Comparison of ENCODE assay signal across 8 mouse cellular contexts in genomic region chr13:54469012-54469354, GRCm38 (mm10). TPM values are rescaled to one million over a fixed set of nuclear protein-coding genes. Genes with fewer than 3 reads are reported as not detected.
DNase-seq lines count a peak whose midpoint lies in the region; ATAC-seq and TF ChIP-seq lines count a peak whose summit lies in the region.

No protein-coding gene starts in this region.

- no peak for TF ChIP-seq CTCF in ES-Bruce4 (IDR thresholded peaks at IDR 0.05; ENCODE audit: low read depth, low read length)

- no peak for TF ChIP-seq POLR2A in ES-Bruce4 (IDR thresholded peaks at IDR 0.05; ENCODE audit: insufficient read depth, low read length)

- peak; percentile 63; the same call in 1 of the 2 replicates for ATAC-seq in heart, embryonic 12.5 days (ENCODE audit: insufficient number of reproducible peaks, low FRiP score)
- peak; percentile 72 for ATAC-seq in forebrain, embryonic 15.5 days (replicated peaks)
- peak; percentile 60 for ATAC-seq in liver, embryonic 16.5 days (ENCODE audit: low read depth)

- H3K9ac ChIP-seq in heart, embryonic 12.5 days, result no peak overlapping the region
- 0 out of 2 replicates have a peak overlapping the region, but pooled peaks have one; percentile 10 for H3K9ac ChIP-seq in ES-Bruce4 (ENCODE audit: low read depth, poor library complexity, severe bottlenecking)
- H3K9ac ChIP-seq in forebrain, embryonic 15.5 days (replicated peaks), result no peak overlapping the region
- peak overlapping the region; percentile 85 for H3K9ac ChIP-seq in liver, embryonic 16.5 days (ENCODE audit: low read depth, low read length)

- H3K9me3 ChIP-seq in heart, embryonic 12.5 days (replicated peaks), result peaks cover 7% of the 10 kb centered on the region
- peaks cover 11% of the 10 kb centered on the region; the same call in 1 of the 2 replicates for H3K9me3 ChIP-seq in ES-Bruce4 (replicated peaks; ENCODE audit: control insufficient read depth, insufficient read depth, low read length, poor library complexity, severe bottlenecking)
- H3K9me3 ChIP-seq in forebrain, embryonic 15.5 days, result no peaks in the 10 kb centered on the region
- no peaks in the 10 kb centered on the region for H3K9me3 ChIP-seq in liver, embryonic 16.5 days (replicated peaks; ENCODE audit: control insufficient read depth, low read length)

- H3K4me3 ChIP-seq in heart, embryonic 12.5 days, result peak overlapping the region; percentile 71
- peak overlapping the region; percentile 51 for H3K4me3 ChIP-seq in ES-Bruce4 (ENCODE audit: low read depth, low read length)
- H3K4me3 ChIP-seq in forebrain, embryonic 15.5 days, result peak overlapping the region; percentile 84
- peak overlapping the region; percentile 76 for H3K4me3 ChIP-seq in liver, embryonic 16.5 days (ENCODE audit: low read depth, low read length)

- peaks cover 3% of the 10 kb centered on the region; the same call in 1 of the 2 replicates for H3K27me3 ChIP-seq in heart, embryonic 12.5 days (replicated peaks)
- no peaks in the 10 kb centered on the region for H3K27me3 ChIP-seq in ES-Bruce4 (ENCODE audit: control insufficient read depth, insufficient read depth, low read length, poor library complexity, severe bottlenecking)
- no peaks in the 10 kb centered on the region for H3K27me3 ChIP-seq in forebrain, embryonic 15.5 days
- no peaks in the 10 kb centered on the region for H3K27me3 ChIP-seq in liver, embryonic 16.5 days (ENCODE audit: control insufficient read depth, insufficient read depth, low read depth, low read length)

- WGBS in heart, embryonic 12.5 days, result 11% methylated on average over 4 of the region's 4 CpGs
- 24% methylated on average over 4 of the region's 4 CpGs for WGBS in forebrain, embryonic 15.5 days
- WGBS in liver, embryonic 16.5 days (ENCODE audit: insufficient replicate concordance), result 11% methylated on average over 4 of the region's 4 CpGs

- intact Hi-C loops in heart, postnatal 10 days (cut with DNase I), result loop anchor here (5.0 kb wide), 2 partner anchors 93 to 153 kb away; partner anchors contain the start of gene Faf2

- peaks cover 9% of the 10 kb centered on the region for H3K4me1 ChIP-seq in heart, embryonic 12.5 days (replicated peaks)
- H3K4me1 ChIP-seq in ES-Bruce4 (ENCODE audit: control insufficient read depth, insufficient read depth, low read length), result peaks cover 2% of the 10 kb centered on the region
- peaks cover 14% of the 10 kb centered on the region for H3K4me1 ChIP-seq in forebrain, embryonic 15.5 days
- peaks cover 11% of the 10 kb centered on the region for H3K4me1 ChIP-seq in liver, embryonic 16.5 days (ENCODE audit: control insufficient read depth, low read depth, low read length)

- TF ChIP-seq EP300 in ES-Bruce4 (IDR thresholded peaks at IDR 0.05; ENCODE audit: insufficient read depth, low read depth, low read length), result no peak

- H3K27ac ChIP-seq in heart, embryonic 12.5 days (ENCODE audit: poor library complexity, severe bottlenecking), result no peak overlapping the region
- no peak overlapping the region for H3K27ac ChIP-seq in ES-Bruce4 (ENCODE audit: insufficient read depth, low read length)
- no peak overlapping the region for H3K27ac ChIP-seq in forebrain, embryonic 15.5 days (replicated peaks)
- H3K27ac ChIP-seq in liver, embryonic 16.5 days (ENCODE audit: low read length), result no peak overlapping the region

- DNase-seq in heart, postnatal 10 days, result no peak
- no peak for DNase-seq in embryo, embryonic 11 days
- no peak for DNase-seq in MN1 (ENCODE audit: low spot score)
- DNase-seq in layer of hippocampus, postnatal 25 days (ENCODE audit: extremely low spot score in 1 of 2, low spot score in 1 of 2), result no peak

- peaks cover 36% of the 10 kb centered on the region for H3K36me3 ChIP-seq in heart, embryonic 12.5 days
- peaks cover 29% of the 10 kb centered on the region for H3K36me3 ChIP-seq in ES-Bruce4 (ENCODE audit: control insufficient read depth, insufficient read depth, low read length, poor library complexity, severe bottlenecking)
- peaks cover 35% of the 10 kb centered on the region for H3K36me3 ChIP-seq in forebrain, embryonic 15.5 days
- H3K36me3 ChIP-seq in liver, embryonic 16.5 days (ENCODE audit: control insufficient read depth, insufficient read depth), result peaks cover 29% of the 10 kb centered on the region

- peak overlapping the region; percentile 85 for H3K4me2 ChIP-seq in heart, embryonic 12.5 days
- peak overlapping the region; percentile 89 for H3K4me2 ChIP-seq in forebrain, embryonic 15.5 days (replicated peaks)
- peak overlapping the region; percentile 91 for H3K4me2 ChIP-seq in liver, embryonic 16.5 days (ENCODE audit: low read depth, low read length)

RNA-seq across cellular contexts. Expression of gene Thoc3, which starts 0.3 kb away (rescaled TPM):
- polyA plus RNA-seq in heart, embryonic 12.5 days (2016; fragmentation: Nextera tagmentation; extraction: Ambion mirVana), result 88.2 and 92.4 TPM in 2 replicates
- total RNA-seq in heart, postnatal 10 days (2021), result 10 to 100 TPM; 33.3 to 34.0 TPM
- 38.7 and 41.5 TPM in 2 replicates for polyA plus RNA-seq in ES-Bruce4 (2011; ENCODE audit: insufficient read depth, insufficient read length, low read depth, missing spikeins)
- 93.8 and 99.1 TPM in 2 replicates for polyA plus RNA-seq in forebrain, embryonic 15.5 days (2015; fragmentation: Nextera tagmentation; extraction: Ambion mirVana)
- polyA plus RNA-seq in liver, embryonic 16.5 days (2015; fragmentation: Nextera tagmentation; extraction: Ambion mirVana), result 33.4 and 37.6 TPM in 2 replicates
- 10 to 100 TPM; 39.4 to 40.0 TPM for total RNA-seq in layer of hippocampus, postnatal 25 days (2021)

RNA-seq across cellular contexts. Expression of gene Simc1, which starts 34.6 kb away (rescaled TPM):
- 6.3 and 6.6 TPM in 2 replicates for polyA plus RNA-seq in heart, embryonic 12.5 days (2016; fragmentation: Nextera tagmentation; extraction: Ambion mirVana)
- total RNA-seq in heart, postnatal 10 days (2021), result 1 to 10 TPM; 3.0 to 4.7 TPM
- polyA plus RNA-seq in ES-Bruce4 (2011; ENCODE audit: insufficient read depth, insufficient read length, low read depth, missing spikeins), result 19.1 and 22.8 TPM in 2 replicates
- polyA plus RNA-seq in forebrain, embryonic 15.5 days (2015; fragmentation: Nextera tagmentation; extraction: Ambion mirVana), result 24.1 and 25.7 TPM in 2 replicates
- polyA plus RNA-seq in liver, embryonic 16.5 days (2015; fragmentation: Nextera tagmentation; extraction: Ambion mirVana), result 1.5 TPM in 2 replicates
- 10 to 100 TPM; 14.2 to 16.7 TPM for total RNA-seq in layer of hippocampus, postnatal 25 days (2021)

Comparison
In these comparisons a context has a peak if more than half of its experiments do, and no peak if none do; other contexts are left out.
1. H3K9ac ChIP-seq: peak in ES-Bruce4 (single experiment) and liver, embryonic 16.5 days (single experiment); none in heart, embryonic 12.5 days (single experiment) and forebrain, embryonic 15.5 days (single experiment).
2. Peak in every context shown above with its lines, with median percentiles within 50 percentile points of each other: ATAC-seq, H3K4me2 ChIP-seq and H3K4me3 ChIP-seq.